Mouse (Mus musculus): ENCODE results near the gene Fbxo40.

DNA sequence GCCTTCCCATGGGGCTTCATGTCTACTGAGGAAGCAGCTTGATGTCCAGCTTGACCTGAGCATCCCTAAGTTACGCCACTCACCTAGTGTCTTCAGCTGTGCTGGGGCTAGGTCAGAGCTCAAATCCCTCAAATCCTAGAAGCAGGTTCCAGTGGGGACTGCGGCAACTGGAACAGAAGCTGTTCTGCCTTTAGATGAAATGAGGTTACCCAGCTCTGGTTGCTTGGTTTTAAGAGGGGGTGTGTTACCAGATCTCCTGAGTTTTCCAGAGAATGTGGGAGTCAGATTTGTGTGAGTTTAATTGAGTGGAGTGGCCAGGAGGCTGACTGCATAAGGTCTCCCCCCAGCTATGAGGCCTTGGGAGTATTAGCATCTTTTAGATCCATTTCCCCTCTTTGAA is 11.1 kb downstream of the Fbxo40 start:
- no peak for TF ChIP-seq CTCF (IDR thresholded peaks at IDR 0.05)
- TF ChIP-seq EP300 (IDR thresholded peaks at IDR 0.05) = no peak
